Mouse (Mus musculus) forebrain, embryonic 16.5 days (tissue): Measurements from ENCODE around the gene Ap5s1. TPM values are rescaled to one million over a fixed set of nuclear protein-coding genes. Genes with fewer than 3 reads are reported as not detected.

Experiments
- ATAC-seq: fragments of 200-750 bp; cut with Nextera tagmentation; 2 replicates; pipeline ENCODE4 v1.8.0; 2017; ENCODE audit warnings: mild to moderate bottlenecking, moderate library complexity
- H3K27ac ChIP-seq: fragments of 300-500 bp; sonication (generic); 2 replicates; pipeline ENCODE4 v1.5.1; 2014; ENCODE audit warnings: low read length, control low read depth
- H3K27me3 ChIP-seq: fragments of 300-500 bp; sonication (generic); replicated peaks from 2 replicates; pipeline ENCODE4 v1.6.1; 2014; ENCODE audit warnings: low read length; ENCODE audit not compliant: control insufficient read depth, insufficient read depth
- H3K36me3 ChIP-seq: fragments of 300-500 bp; sonication (generic); 2 replicates; pipeline ENCODE4 v1.6.1; 2014; ENCODE audit not compliant: control insufficient read depth, insufficient read depth
- H3K4me1 ChIP-seq: fragments of 300-500 bp; sonication (generic); replicated peaks from 2 replicates; pipeline ENCODE4 v1.6.1; 2014; ENCODE audit warnings: low read length; ENCODE audit not compliant: control insufficient read depth, insufficient read depth
- H3K4me2 ChIP-seq: fragments of 300-500 bp; sonication (generic); 2 replicates; pipeline ENCODE4 v1.6.1; 2014; ENCODE audit warnings: mild to moderate bottlenecking, low read length, control low read depth
- H3K4me3 ChIP-seq: fragments of 300-500 bp; sonication (generic); replicated peaks from 2 replicates; pipeline ENCODE4 v1.5.1; 2014; ENCODE audit warnings: mild to moderate bottlenecking, low read length, control low read depth
- H3K9ac ChIP-seq: fragments of 300-500 bp; sonication (generic); replicated peaks from 2 replicates; pipeline ENCODE4 v1.6.1; 2014; ENCODE audit warnings: low read depth, low read length, control low read depth
- H3K9me3 ChIP-seq: fragments of 300-500 bp; sonication (generic); 2 replicates; pipeline ENCODE4 v1.6.1; 2016; ENCODE audit warnings: low read length; ENCODE audit not compliant: control insufficient read depth
- WGBS: fragments of 180-500 bp; shearing (Covaris S2); extraction: QIAGEN DNeasy Blood & Tissue Kit; methylation state at CpG from one replicate; pipeline ENCODE4 v1.1.7; 2014; 5-methylcytosine and 5-hydroxymethylcytosine counted together
- polyA plus RNA-seq: library from polyadenylated mRNA; unstranded; fragments of >200 nt; fragmentation: Nextera tagmentation; extraction: Ambion mirVana; gene quantifications from 2 replicates; pipeline ENCODE4 v1.2.1, GENCODE M21; 2015

The Ap5s1 gene
- polyA plus RNA-seq, 1 experiment from 2014 or later: 40.5 TPM

DNA sequence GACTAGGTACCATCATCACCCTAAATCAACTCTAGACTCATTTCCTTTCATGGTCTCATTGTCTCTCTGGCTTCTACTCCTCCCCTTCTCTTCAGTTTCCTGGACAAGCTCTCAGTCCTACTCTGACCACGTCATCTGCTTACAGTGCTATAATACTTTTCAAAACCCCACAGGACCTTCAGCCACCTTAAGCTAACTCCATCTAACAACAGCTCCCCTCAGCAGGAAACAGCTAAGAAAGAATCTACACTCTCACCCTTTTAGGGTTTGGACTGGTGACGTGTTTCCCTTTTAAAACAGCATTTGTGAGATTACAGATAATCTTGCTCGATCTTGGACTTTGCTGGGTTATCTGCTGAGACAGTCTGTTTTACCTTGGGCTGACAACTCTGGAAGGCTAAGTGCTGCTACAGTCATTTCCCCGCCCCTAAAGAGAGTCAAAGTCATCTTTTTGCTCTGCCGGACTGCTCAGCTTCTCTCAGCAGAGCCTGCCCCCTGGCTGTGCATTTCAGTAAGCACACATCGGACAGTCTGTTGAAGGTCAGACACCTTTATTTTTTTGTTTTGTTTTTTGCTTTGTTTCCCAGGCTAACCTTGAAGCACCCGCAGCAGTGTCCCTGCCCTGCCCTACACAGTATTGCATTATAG, 46.9 kb downstream of the Ap5s1 start:
- WGBS: 37% methylated on average over 7 of the region's 7 CpGs
- Histone ChIP-seq H3K27ac (no peak overlapping the region), H3K4me2 (no peak overlapping the region), H3K36me3 (no peaks in the 10 kb centered on the region), H3K4me1 (no peaks in the 10 kb centered on the region), H3K4me3 (no peak overlapping the region), H3K9me3 (no peaks in the 10 kb centered on the region), H3K9ac (no peak overlapping the region), H3K27me3 (no peaks in the 10 kb centered on the region)
- ATAC-seq: 0 out of 2 replicates have a peak, but pooled peaks have one; percentile 36

DNA sequence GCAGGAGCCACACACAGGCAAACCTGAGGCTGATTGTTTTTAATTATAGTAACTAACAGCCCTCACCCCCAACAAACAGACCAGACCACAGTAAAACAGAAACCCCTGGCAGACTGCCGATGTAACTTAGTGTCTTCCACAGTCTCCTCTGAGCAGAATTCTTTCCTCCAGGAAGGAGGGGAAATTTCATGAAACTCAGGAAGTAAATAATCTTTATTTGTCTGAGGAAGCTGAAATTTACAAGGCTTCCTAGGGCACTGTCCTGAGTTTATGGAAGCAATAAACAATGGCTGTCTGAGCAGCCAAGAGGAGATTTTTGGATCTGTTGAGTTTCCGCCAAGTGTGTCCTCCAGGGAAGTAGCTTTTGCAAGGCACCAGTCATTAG, 47.4 kb downstream of the Ap5s1 start:
- Histone ChIP-seq H3K4me3 (no peak overlapping the region), H3K9me3 (no peaks in the 10 kb centered on the region), H3K4me2 (no peak overlapping the region), H3K27me3 (no peaks in the 10 kb centered on the region), H3K36me3 (no peaks in the 10 kb centered on the region), H3K4me1 (no peaks in the 10 kb centered on the region), H3K27ac (no peak overlapping the region), H3K9ac (no peak overlapping the region)
- no peak for ATAC-seq
- WGBS: 81% methylated on average over 2 of the region's 2 CpGs

- Histone ChIP-seq H3K27ac (no peak overlapping the region), H3K4me2 (no peak overlapping the region), H3K9me3 (no peaks in the 10 kb centered on the region), H3K4me1 (no peaks in the 10 kb centered on the region), H3K4me3 (no peak overlapping the region), H3K27me3 (no peaks in the 10 kb centered on the region), H3K36me3 (no peaks in the 10 kb centered on the region), H3K9ac (no peak overlapping the region)
- WGBS: 51% methylated on average over 3 of the region's 3 CpGs
- ATAC-seq: no peak
Observed at GRCm38 (mm10) chr2:131255738-131256137, 48.9 kb downstream of the Ap5s1 start.

GRCm38 (mm10) chr2:131258693-131259092, 51.8 kb downstream of the Ap5s1 start:
- no peaks in the 10 kb centered on the region for H3K27me3 ChIP-seq
- no peaks in the 10 kb centered on the region for H3K9me3 ChIP-seq
- peaks cover 10% of the 10 kb centered on the region for H3K4me1 ChIP-seq
- H3K27ac ChIP-seq: no peak overlapping the region
- no peaks in the 10 kb centered on the region for H3K36me3 ChIP-seq
- WGBS: 81% methylated on average over 8 of the region's 8 CpGs
- H3K9ac ChIP-seq: no peak overlapping the region
- H3K4me2 ChIP-seq: no peak overlapping the region
- H3K4me3 ChIP-seq: no peak overlapping the region
- ATAC-seq: no peak

DNA sequence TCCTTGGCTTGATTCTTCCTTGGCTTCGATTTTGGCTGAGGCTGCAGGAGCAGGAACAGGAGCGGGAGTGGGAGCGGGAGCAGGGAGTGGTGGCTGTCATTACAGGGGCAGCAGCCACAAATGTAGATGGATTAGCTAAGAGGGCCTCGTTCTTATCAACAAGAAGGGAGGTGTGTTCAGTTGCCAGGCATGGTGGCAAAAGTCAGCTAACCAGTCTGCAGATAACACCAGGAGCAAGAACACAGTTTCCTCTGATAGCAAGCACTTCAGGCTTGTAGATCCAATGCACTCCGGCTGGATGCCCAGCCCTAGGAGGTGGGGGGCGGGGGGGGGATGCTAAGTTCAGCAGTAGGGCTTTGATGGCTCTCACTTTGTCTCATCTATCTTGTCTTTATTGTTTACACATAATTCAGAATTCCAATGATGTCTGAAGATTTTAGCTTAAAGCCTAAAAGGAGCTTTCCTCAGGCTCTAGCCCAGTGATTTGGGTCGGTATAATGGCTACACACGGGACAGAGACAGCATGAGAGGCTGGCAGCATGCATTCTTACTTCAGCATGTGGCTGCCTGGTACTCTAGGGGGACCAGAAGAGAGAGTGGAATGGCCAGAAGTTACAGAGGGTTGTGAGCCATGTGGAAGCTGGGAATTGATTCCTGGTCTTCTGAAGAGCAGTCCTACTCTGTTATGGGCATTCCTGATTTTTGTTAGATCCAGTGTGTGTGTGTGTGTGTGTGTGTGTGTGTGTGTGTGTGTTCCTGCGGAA, 53.8 kb downstream of the Ap5s1 start:
- ATAC-seq: no peak
- no peak overlapping the region for H3K4me2 ChIP-seq

DNA sequence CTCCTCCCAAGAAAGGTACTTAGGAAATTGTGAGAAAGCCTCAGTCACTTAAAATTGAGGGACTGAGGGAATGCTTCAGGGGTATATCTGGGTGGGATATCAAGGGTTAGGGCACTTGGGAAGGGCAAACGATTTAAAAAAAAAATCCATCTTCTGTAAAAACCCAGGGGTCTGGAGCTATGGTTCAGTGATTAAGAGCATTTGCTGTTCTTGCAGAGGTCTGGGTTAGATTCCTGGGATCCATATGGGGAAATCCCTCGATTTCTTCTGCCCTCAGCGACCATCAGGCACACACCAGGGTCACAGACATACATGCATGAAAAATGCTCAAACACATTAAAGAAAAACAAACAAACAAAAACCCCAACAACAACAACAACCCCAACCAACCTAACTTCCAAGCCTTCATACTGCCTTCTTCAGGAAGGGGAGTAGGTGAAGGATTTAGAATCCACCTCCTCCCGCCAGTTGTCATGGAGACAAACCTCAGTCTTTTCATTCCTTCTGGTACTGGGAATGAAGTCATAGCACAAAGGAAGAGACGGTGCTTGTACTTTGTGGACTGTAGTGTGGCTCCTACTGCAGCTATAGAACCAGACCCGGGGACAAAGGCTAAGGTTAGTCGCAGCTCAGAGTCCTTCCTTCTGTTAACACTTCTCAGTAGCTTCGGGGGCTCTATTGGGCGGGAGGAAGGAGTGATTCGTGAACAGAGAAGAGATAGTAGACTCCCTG, 54.8 kb downstream of the Ap5s1 start:
- ATAC-seq: peak; percentile 69
- 4% methylated on average over 10 of the region's 10 CpGs for WGBS
- peak overlapping the region; percentile 73 for H3K9ac ChIP-seq

More for the DNA sequence above, 53.8 kb downstream of the Ap5s1 start:
- Histone ChIP-seq H3K9me3 (no peaks in the 10 kb centered on the region), H3K4me3 (no peak overlapping the region), H3K27me3 (no peaks in the 10 kb centered on the region), H3K27ac (no peak overlapping the region), H3K9ac (no peak overlapping the region), H3K36me3 (no peaks in the 10 kb centered on the region), H3K4me1 (peaks cover 24% of the 10 kb centered on the region)
- WGBS: 59% methylated on average over 9 of the region's 9 CpGs

GRCm38 (mm10) chr2:131262213-131262672, 55.4 kb downstream of the Ap5s1 start, which contains the start of gene Pank2:
Gene Pank2 (plus strand): TSS chr2:131262495.
- under 1% methylated on average over 47 of the region's 49 CpGs for WGBS

More for the DNA sequence above, 54.8 kb downstream of the Ap5s1 start:
- H3K9me3 ChIP-seq: no peaks in the 10 kb centered on the region
- no peaks in the 10 kb centered on the region for H3K27me3 ChIP-seq
- H3K4me2 ChIP-seq: peak overlapping the region; percentile 85
- peak overlapping the region; percentile 86 for H3K4me3 ChIP-seq
- H3K27ac ChIP-seq: peak overlapping the region; percentile 99
- H3K36me3 ChIP-seq: no peaks in the 10 kb centered on the region
- H3K4me1 ChIP-seq: peaks cover 24% of the 10 kb centered on the region

More at GRCm38 (mm10) chr2:131262213-131262672, 55.4 kb downstream of the Ap5s1 start, which contains the start of gene Pank2:
- ATAC-seq: peak; percentile 100
- H3K9ac ChIP-seq: peak within 1 kb of the TSS; percentile 96
- no peaks in the 10 kb centered on the region for H3K27me3 ChIP-seq
- peaks cover 24% of the 10 kb centered on the region for H3K4me1 ChIP-seq
- H3K4me2 ChIP-seq: peak within 1 kb of the TSS; percentile 91
- no peaks in the 10 kb centered on the region for H3K9me3 ChIP-seq
- H3K27ac ChIP-seq: peak within 1 kb of the TSS; percentile 99
- peak within 1 kb of the TSS; percentile 86 for H3K4me3 ChIP-seq
- no peaks in the 10 kb centered on the region for H3K36me3 ChIP-seq
